Mouse (Mus musculus) gastrocnemius, adult 18-20 months (tissue): ENCODE data around the gene Pdcd1lg2. TPM values are rescaled to one million over a fixed set of nuclear protein-coding genes. Genes with fewer than 3 reads are reported as not detected.

Experiments
- DNase-seq: peaks from one replicate; pipeline ENCODE4 v3.0.0; 2021; ENCODE audit warnings: low spot score
- long read RNA-seq, 2 experiments: library from polyadenylated mRNA; stranded (forward); transcript quantifications; one replicate each; pipeline ENCODE4 v2.0.0; 2021
- total RNA-seq, 2 experiments: library from RNA; stranded (reverse); gene quantifications; 2 replicates each; pipeline ENCODE4 v1.2.3; 2021

Gene Pdcd1lg2
- total RNA-seq = not detected
- long read RNA-seq, experiment 1 = 0 reads
- long read RNA-seq, experiment 2 = 0 reads

DNA sequence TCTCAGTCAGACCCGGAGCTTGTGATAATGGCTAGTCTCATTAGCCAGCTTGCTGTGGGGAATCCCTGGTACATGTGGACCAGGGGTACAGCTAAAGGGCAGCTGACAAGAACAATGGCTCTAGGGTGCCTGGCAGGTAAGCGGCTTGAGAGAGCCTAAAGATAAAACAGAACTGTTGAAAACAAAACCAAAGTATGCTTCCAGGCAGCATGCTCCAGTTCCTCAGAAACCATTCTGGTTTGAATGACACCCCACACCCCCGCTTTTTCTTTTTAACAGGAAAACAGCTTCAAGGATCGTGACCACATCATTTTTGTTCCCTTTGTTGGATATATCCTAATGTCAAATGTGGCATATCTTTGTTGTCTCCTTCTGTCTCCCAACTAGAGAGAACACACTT is at the start of gene Pdcd1lg2:
Gene Pdcd1lg2 (plus strand): TSS at position 301 of the 400 bp plus-strand sequence.
- DNase-seq = no peak

- DNase-seq = peak; percentile 91
Observed at GRCm38 (mm10) chr19:29361468-29362130, 49.1 kb upstream of the Pdcd1lg2 start.

DNA sequence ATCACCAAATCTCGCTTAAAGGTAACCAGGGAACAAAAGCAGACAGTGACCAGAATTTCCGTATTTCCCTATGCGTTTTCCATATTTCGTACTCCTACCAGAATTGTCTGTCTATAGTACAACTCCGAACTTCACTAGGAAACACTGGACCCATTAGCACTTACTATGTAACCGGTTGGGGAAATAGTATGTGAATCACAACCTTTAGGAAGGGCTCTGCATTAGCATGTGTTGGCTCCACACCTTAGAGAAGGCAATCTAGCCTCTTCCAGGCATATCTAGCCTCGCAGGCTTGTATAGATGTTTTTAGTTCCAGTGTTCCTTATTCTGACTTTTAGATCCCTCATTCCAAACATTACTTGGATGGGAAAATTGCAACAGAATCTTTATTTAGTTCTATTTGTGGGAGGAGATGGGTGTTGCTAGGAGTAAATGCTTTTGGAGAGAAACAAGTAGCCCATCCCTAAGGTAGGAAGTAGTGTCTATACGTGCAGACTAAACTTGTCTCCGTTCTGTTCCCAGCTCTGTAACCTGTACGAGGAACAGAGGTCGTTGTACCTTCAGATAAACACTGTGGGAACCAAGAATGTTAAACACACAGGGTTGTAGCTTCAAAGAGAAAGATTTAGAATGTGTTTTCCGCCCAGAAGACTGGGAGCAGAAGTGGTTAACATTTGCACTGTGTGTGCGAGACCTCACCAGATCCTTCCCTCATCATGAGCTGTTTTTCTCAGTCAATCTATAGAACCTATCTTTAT is 48.4 kb upstream of the Pdcd1lg2 start:
- DNase-seq = no peak

DNA sequence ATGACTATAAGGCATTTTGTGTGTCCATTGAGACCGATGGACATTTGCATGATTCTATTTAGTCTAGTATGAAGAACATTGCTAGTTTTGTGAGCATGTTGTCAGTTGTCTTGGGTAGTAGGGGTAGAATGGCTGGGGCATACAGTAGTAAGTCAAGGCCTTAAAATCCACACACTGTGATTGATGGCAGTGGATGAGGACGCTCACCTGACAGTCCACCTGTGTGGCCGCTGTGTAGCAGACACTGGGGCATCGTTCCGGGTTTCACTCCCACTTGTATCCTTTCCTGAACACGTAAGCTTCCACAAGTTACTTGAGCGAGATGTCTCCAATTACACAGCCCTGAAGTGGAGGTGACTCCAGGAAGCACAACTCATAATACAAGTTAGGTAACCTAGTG is 47.2 kb upstream of the Pdcd1lg2 start:
- DNase-seq = no peak

DNA sequence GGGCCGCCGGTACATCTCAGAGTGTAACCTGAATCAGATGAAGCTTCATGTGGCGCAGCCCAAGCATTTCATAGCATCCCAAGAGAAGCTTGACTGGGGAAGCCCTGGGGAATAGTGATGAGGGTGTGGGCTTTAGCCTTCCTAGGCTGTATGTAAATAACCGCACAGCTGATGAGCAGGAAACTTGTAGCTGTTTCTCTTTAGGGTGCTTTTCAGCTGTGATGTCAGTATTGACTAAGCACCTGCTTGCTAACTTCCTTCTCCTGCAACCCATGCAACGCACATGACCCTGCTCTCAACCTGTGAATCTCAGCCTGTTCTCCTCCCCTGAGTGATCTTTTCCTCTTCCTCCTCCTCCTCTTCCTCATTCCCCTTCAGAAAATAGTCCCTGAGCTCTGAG is 46.6 kb upstream of the Pdcd1lg2 start:
- no peak for DNase-seq

- no peak for DNase-seq
Observed at GRCm38 (mm10) chr19:29365105-29365504, 45.6 kb upstream of the Pdcd1lg2 start.

GRCm38 (mm10) chr19:29366226-29366968 is 44.3 kb upstream of the Pdcd1lg2 start:
- DNase-seq = no peak

DNA sequence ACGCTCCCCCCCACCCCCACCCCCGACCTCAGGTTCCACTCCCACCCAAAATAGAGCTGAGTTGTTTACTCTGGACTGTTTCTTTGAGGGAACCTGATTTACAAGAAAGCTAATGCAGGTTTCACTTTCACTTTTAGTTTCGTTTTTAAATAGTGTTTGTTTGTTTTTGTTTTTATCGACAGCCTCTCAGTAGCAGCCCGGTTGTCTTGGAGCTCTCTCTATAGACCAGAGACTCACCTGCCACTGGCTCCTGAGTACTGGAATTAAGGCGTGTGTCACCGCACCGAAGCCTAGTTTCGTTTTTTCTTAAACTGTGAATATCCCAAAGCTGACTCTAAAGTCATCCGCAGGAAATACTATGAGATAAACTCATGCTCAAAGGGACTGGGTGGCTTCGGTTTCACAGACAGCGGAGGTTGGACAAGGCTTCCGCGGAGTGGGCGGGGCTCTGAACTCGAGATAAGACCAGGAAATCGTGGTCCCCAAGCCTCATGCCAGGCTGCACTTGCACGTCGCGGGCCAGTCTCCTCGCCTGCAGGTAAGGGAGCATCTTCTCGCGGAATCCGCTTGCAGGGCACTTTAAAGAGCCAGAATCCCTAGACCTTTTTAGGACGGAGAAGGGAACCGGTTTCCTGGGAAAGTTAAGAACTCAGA is 43.6 kb upstream of the Pdcd1lg2 start, which contains the start of the genes Plgrkt and Cd274:
Gene Plgrkt (minus strand): TSS at position 422 of the 654 bp plus-strand sequence.
Gene Cd274 (plus strand): TSS at position 487 of the 654 bp plus-strand sequence.
- DNase-seq = peak; percentile 68

GRCm38 (mm10) chr19:29368041-29368440 is 42.7 kb upstream of the Pdcd1lg2 start:
- DNase-seq = no peak

- DNase-seq = no peak
Observed at GRCm38 (mm10) chr19:29368671-29369309, 41.9 kb upstream of the Pdcd1lg2 start.

DNA sequence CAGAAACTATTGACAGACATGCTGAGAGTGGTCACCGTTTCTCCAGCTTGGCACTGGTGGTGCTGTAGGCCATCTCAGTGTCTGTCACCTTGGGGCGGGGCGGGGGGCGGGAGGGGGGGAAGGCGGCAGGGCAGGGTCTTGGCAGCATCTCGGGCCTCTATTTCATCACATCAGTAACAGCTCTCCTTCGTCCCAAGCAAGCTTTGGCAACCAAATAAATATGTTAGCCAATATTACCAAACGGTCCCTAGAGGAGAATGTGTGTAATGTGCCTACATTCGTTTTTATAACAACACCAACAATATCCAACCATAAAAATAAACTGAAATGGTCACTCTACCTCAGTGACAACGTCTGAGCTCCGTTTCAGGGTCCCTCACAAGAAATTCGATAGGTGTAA is 40.6 kb upstream of the Pdcd1lg2 start:
- peak; percentile 29 for DNase-seq

GRCm38 (mm10) chr19:29370545-29371283 is 40.0 kb upstream of the Pdcd1lg2 start:
- no peak for DNase-seq

DNA sequence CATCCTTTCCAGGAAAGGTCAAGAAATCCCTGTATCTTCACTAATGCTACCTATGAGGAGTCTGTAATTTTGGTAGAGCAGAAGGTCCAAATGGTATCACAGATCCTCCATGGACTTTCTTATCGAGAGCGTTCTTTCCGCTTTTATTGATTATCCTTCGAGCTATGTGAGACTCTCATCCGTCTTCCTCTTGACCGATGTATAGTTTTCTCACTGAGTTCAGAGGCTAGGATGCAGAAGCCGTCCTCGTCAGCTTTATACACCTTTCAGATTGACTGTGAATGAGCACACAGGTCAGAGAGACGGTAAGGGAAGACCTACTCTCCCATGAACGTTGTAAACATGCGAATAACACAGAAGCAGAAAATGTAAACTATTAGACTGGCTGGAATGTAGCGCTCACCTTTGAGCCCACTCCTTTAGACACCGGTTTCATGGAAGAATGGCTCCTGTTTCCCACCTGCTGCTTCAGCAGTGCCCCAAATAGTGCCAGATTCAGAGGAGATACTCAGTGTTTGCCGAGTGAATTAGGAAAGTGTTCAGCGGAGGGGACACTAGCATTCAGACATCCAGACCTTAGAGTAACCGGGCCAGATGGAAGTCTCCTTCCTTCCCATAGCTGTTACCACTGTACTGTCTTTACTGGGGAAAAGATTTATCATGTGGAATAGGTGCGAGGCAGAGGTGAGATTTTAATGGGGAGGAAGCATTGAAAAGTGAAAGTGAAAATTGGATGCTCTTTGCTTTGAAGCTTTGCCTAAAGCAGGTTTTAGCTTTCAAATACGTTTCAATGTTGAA is 39.2 kb upstream of the Pdcd1lg2 start:
- no peak for DNase-seq

GRCm38 (mm10) chr19:29372138-29372537 is 38.6 kb upstream of the Pdcd1lg2 start:
- peak; percentile 24 for DNase-seq

- DNase-seq = no peak
Observed at GRCm38 (mm10) chr19:29372621-29373020, 38.1 kb upstream of the Pdcd1lg2 start.

GRCm38 (mm10) chr19:29373438-29373837 is 37.3 kb upstream of the Pdcd1lg2 start:
- no peak for DNase-seq

- DNase-seq = no peak
Observed at GRCm38 (mm10) chr19:29374947-29375346, 35.8 kb upstream of the Pdcd1lg2 start.

DNA sequence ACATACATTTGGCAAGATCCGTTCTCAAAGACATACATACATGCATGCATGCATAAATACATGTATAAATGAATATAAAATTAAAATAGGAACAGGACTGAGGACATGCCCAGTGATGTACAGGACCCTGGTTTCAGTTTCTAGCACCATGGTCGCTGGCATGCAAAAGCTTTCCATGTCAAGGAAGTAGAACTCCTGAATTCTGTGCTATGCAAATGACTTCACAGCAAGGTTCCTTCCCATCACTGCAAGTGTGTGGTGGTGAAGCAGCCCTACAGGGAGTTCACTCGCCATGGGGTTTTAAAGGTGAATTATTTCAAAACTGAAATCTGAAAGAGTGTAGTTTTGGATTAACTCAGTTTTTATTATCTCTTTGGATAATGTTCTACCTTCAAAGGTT is 34.3 kb upstream of the Pdcd1lg2 start:
- no peak for DNase-seq

DNA sequence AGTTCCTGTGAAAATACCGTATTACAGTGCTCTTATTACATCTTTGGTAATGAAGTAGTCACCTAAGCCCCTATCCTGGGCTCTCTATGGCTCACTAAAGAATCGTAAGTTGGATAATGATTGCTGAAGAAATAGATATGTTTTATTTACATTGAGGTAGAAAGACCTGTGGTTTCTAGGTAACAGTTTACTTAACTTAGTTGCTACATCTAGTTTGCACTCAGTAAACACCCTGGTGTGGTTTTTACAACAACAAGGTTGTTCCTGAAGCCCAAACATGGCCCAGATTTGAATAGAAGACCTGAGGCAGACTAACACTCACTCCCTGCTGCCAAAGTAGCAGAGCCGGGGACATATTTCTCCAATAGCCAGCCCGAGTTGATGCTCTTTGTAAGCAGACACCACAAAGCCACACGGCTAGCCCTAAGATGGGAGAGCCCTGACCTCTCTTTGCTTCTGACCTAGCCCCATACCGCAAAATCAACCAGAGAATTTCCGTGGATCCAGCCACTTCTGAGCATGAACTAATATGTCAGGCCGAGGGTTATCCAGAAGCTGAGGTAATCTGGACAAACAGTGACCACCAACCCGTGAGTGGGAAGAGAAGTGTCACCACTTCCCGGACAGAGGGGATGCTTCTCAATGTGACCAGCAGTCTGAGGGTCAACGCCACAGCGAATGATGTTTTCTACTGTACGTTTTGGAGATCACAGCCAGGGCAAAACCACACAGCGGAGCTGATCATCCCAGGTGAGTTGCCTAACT is 30.7 kb upstream of the Pdcd1lg2 start:
- no peak for DNase-seq
